Mouse (Mus musculus) cortical plate, adult 2 months (tissue): ENCODE data around the gene Got1. TPM values are rescaled to one million over a fixed set of nuclear protein-coding genes. Genes with fewer than 3 reads are reported as not detected.

Experiments
- H3K27ac ChIP-seq: fragments of 200-500 bp; 2 replicates; pipeline ENCODE4 v1.5.1; 2012; ENCODE audit warnings: low read length, control low read depth, inconsistent platforms; ENCODE audit not compliant: insufficient read depth
- H3K4me1 ChIP-seq: fragments of 200-500 bp; 2 replicates; pipeline ENCODE4 v1.6.1; 2011; ENCODE audit warnings: low read length; ENCODE audit not compliant: control insufficient read depth, insufficient read depth
- H3K4me3 ChIP-seq: fragments of 200-500 bp; 2 replicates; pipeline ENCODE4 v1.5.1; 2011; ENCODE audit warnings: mild to moderate bottlenecking, low read length, control low read depth; ENCODE audit not compliant: insufficient read depth
- CTCF ChIP-seq: fragments of 200-500 bp; IDR thresholded peaks from 2 replicates; pipeline ENCODE4 v1.5.1; 2011; ENCODE audit warnings: mild to moderate bottlenecking, control low read depth, low read length; ENCODE audit not compliant: insufficient read depth; ENCODE audit errors: extremely low read depth
- POLR2A ChIP-seq: fragments of 200-500 bp; IDR thresholded peaks from 2 replicates; pipeline ENCODE4 v1.6.1; 2011; ENCODE audit warnings: mild to moderate bottlenecking, low read length, control low read depth; ENCODE audit not compliant: insufficient read depth; ENCODE audit errors: extremely low read depth
- polyA plus RNA-seq: library from polyadenylated mRNA; depleted of rRNA; stranded (reverse); fragments of >200 nt; gene quantifications from 2 replicates; pipeline ENCODE4 v1.2.3, GENCODE M21; 2012; rRNA removed

Got1 gene
- polyA plus RNA-seq, 1 experiment: 366 TPM

GRCm38 (mm10) chr19:43459948-43460347, 64.5 kb downstream of the Got1 start:
- TF ChIP-seq POLR2A (no peak), CTCF (no peak)
- Histone ChIP-seq H3K4me1 (0 out of 2 replicates have a peak, but pooled peaks cover 2% of the 10 kb centered on the region), H3K4me3 (no peak overlapping the region), H3K27ac (no peak overlapping the region)

GRCm38 (mm10) chr19:43453025-43453424, 71.4 kb downstream of the Got1 start:
- no peak overlapping the region for H3K27ac ChIP-seq
- H3K4me1 ChIP-seq: peaks cover 7% of the 10 kb centered on the region
- no peak for TF ChIP-seq POLR2A
- H3K4me3 ChIP-seq: no peak overlapping the region

GRCm38 (mm10) chr19:43452176-43452575, 72.2 kb downstream of the Got1 start:
- peak overlapping the region; percentile 41 for H3K27ac ChIP-seq
- H3K4me3 ChIP-seq: peak overlapping the region; percentile 6; the same call in 1 of the 2 replicates
- TF ChIP-seq CTCF: no peak
- TF ChIP-seq POLR2A: peak; percentile 50; the same call in 1 of the 2 replicates
- peaks cover 7% of the 10 kb centered on the region for H3K4me1 ChIP-seq

- Histone ChIP-seq H3K4me1 (peaks cover 7% of the 10 kb centered on the region), H3K4me3 (no peak overlapping the region; the same call in 1 of the 2 replicates), H3K27ac (peak overlapping the region; percentile 32)
- TF ChIP-seq CTCF: no peak
- TF ChIP-seq POLR2A: no peak
Measured at GRCm38 (mm10) chr19:43451563-43451962, 72.8 kb downstream of the Got1 start.

Other genes starting within 250 kb of the Got1 start
- gene Hpse2, start 136.2 kb downstream of the Got1 start, polyA plus RNA-seq: 0.02 TPM in 2 replicates
- gene Cnnm1, start 84.2 kb downstream of the Got1 start, polyA plus RNA-seq: 52.6 and 59.8 TPM in 2 replicates
- gene Nkx2-3, start 87.7 kb upstream of the Got1 start, polyA plus RNA-seq: not detected in 2 replicates
- gene Slc25a28, start 150.3 kb upstream of the Got1 start, polyA plus RNA-seq: 106 and 113 TPM in 2 replicates
- gene Entpd7, start 165.1 kb upstream of the Got1 start, polyA plus RNA-seq: 9.5 and 10.5 TPM in 2 replicates
- gene Cutc, start 228.4 kb upstream of the Got1 start, polyA plus RNA-seq: 8.3 and 9.5 TPM in 2 replicates
- 14.8 and 15.1 TPM in 2 replicates for gene Cox15, start 228.4 kb upstream of the Got1 start, polyA plus RNA-seq